Mouse (Mus musculus): ENCODE data around the gene Tox2. TPM values are rescaled to one million over a fixed set of nuclear protein-coding genes. Genes with fewer than 3 reads are reported as not detected.
A peak's percentile ranks its signal among the peaks of the same experiment; 100 is the strongest.

Tox2 gene
- polyA plus RNA-seq, 1 experiment: 0.03 TPM

DNA sequence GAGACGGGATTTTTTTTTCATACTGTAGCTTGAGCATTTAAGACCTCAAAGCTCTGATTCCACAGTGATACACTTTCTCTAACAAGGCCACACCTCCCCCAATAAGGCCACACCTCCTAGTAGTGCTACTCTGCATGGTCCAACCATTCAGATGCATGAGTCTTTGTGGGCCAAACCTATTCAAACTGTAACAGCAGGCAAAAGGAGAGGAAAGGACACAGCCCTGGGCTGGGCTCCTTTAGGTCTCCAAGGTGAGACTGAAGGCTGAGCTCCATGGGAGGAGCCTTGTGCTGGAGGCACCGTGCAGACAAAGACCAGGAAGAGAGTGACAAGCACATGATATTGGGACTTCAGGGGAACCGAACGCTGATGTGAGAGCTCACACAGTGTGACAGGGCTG lies 114.4 kb downstream of the Tox2 start:
- H3K27me3 ChIP-seq (ENCODE audit: control insufficient read depth): no peaks in the 10 kb centered on the region
- no peaks in the 10 kb centered on the region for H3K4me1 ChIP-seq (ENCODE audit: control insufficient read depth)
- no peak for TF ChIP-seq GATA1 (IDR thresholded peaks at IDR 0.05; ENCODE audit: low read length)
- no peak for TF ChIP-seq TAL1 (IDR thresholded peaks at IDR 0.05; ENCODE audit: low read length)

DNA sequence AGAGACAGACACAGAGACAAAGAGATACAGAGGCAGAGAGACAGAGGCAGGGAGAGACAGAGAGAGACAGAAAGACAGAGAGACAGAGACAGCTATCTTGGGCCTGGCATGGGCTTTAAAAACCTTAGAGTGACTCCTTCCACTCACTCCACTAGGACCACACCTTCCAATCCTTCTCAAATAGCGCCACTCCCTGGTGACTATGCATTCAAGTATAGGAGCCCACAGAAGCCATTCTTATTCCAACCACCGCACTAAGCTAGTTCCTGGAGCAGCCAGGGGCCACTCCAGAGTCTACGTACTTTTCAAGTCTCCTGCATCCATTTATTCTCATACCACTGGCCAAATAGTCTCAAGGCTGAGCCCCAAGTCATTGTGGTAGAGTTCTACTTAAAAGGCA lies 115.9 kb downstream of the Tox2 start:
- Histone ChIP-seq H3K27me3 (ENCODE audit: control insufficient read depth) (peaks cover 4% of the 10 kb centered on the region), H3K9me3 (ENCODE audit: control insufficient read depth, low read length) (no peaks in the 10 kb centered on the region), H3K4me1 (ENCODE audit: control insufficient read depth) (no peaks in the 10 kb centered on the region), H3K4me3 (replicated peaks) (no peak overlapping the region), H3K36me3 (ENCODE audit: control insufficient read depth) (no peaks in the 10 kb centered on the region)
- TF ChIP-seq GATA1 (IDR thresholded peaks at IDR 0.05; ENCODE audit: low read length): no peak
- TF ChIP-seq TAL1 (IDR thresholded peaks at IDR 0.05; ENCODE audit: low read length): no peak

More for the DNA sequence above, 114.4 kb downstream of the Tox2 start:
- no peaks in the 10 kb centered on the region for H3K9me3 ChIP-seq (ENCODE audit: control insufficient read depth, low read length)
- H3K36me3 ChIP-seq (ENCODE audit: control insufficient read depth): no peaks in the 10 kb centered on the region
- no peak overlapping the region for H3K4me3 ChIP-seq (replicated peaks)

DNA sequence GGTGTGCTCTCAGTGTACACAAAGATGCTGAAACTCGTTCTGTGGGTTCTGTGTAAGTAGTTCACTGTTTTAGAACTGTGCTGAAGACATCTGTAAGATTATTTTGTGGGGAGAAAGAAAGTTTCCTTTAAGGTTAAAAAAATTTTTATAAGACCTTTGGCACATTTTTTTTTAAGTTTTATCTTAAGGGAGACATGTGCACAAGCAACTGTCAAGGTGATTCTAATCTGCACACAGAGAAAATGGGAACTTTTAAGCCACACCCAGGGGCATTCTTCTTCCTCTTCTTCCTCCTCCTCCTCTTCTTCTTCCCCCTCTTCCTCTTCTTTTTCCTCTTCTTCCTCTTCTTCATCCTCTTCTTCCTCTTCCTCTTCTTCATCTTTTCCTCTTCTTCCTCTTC lies 120.2 kb downstream of the Tox2 start:
- TF ChIP-seq GATA1 (IDR thresholded peaks at IDR 0.05; ENCODE audit: low read length) (no peak), TAL1 (IDR thresholded peaks at IDR 0.05; ENCODE audit: low read length) (no peak)
- no peak overlapping the region for H3K4me3 ChIP-seq (replicated peaks)
- no peaks in the 10 kb centered on the region for H3K4me1 ChIP-seq (ENCODE audit: control insufficient read depth)
- H3K36me3 ChIP-seq (ENCODE audit: control insufficient read depth): no peaks in the 10 kb centered on the region
- H3K9me3 ChIP-seq (ENCODE audit: control insufficient read depth, low read length): no peaks in the 10 kb centered on the region
- H3K27me3 ChIP-seq (ENCODE audit: control insufficient read depth): peaks cover 4% of the 10 kb centered on the region

DNA sequence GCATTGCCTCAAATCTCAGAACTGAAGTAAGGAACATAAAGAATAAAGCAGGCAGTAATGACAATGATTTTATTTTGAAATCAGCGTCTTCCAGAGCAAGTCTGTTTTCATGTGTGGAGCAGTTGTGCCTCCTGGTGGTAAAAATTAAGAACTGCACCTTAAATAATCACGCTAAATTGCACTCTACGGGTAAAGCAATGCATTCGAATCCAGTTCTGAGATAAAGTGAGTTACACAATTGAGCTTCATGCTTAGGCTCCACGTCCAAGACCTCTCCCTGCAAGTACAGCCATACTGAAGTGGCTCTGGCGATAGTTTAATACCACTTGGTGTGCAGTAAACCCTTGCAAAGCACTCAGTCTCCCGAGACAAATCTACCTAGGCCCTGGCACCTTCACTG lies 127.8 kb downstream of the Tox2 start:
- Histone ChIP-seq H3K27me3 (ENCODE audit: control insufficient read depth) (peaks cover 3% of the 10 kb centered on the region), H3K36me3 (ENCODE audit: control insufficient read depth) (no peaks in the 10 kb centered on the region), H3K4me1 (ENCODE audit: control insufficient read depth) (no peaks in the 10 kb centered on the region), H3K9me3 (ENCODE audit: control insufficient read depth, low read length) (no peaks in the 10 kb centered on the region), H3K4me3 (replicated peaks) (no peak overlapping the region)
- TF ChIP-seq GATA1 (IDR thresholded peaks at IDR 0.05; ENCODE audit: low read length) (no peak), TAL1 (IDR thresholded peaks at IDR 0.05; ENCODE audit: low read length) (no peak)

DNA sequence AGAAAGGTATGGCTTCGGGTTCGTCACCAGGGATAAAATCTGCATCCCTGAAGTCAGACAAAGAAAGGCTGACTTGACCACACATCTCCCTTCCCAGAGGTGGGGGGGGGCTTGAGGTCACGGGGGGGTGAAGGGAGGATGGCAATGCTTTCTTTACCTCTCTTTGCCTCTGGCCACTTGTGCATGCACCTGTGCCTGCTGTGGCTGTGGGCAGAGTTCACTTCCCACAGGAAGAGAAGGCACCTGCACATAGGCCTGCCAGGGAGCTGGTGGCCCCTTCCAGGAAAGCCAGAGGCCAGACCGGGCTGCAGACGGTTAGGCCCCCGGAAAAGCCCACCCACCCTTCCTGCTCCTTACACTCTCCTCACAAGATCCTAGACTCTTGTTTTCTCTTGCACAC lies 128.5 kb downstream of the Tox2 start:
- no peaks in the 10 kb centered on the region for H3K9me3 ChIP-seq (ENCODE audit: control insufficient read depth, low read length)
- H3K4me1 ChIP-seq (ENCODE audit: control insufficient read depth): no peaks in the 10 kb centered on the region
- no peak overlapping the region for H3K4me3 ChIP-seq (replicated peaks)
- H3K27me3 ChIP-seq (ENCODE audit: control insufficient read depth): peaks cover 3% of the 10 kb centered on the region
- no peaks in the 10 kb centered on the region for H3K36me3 ChIP-seq (ENCODE audit: control insufficient read depth)
- TF ChIP-seq GATA1 (IDR thresholded peaks at IDR 0.05; ENCODE audit: low read length) (no peak), TAL1 (IDR thresholded peaks at IDR 0.05; ENCODE audit: low read length) (no peak)

DNA sequence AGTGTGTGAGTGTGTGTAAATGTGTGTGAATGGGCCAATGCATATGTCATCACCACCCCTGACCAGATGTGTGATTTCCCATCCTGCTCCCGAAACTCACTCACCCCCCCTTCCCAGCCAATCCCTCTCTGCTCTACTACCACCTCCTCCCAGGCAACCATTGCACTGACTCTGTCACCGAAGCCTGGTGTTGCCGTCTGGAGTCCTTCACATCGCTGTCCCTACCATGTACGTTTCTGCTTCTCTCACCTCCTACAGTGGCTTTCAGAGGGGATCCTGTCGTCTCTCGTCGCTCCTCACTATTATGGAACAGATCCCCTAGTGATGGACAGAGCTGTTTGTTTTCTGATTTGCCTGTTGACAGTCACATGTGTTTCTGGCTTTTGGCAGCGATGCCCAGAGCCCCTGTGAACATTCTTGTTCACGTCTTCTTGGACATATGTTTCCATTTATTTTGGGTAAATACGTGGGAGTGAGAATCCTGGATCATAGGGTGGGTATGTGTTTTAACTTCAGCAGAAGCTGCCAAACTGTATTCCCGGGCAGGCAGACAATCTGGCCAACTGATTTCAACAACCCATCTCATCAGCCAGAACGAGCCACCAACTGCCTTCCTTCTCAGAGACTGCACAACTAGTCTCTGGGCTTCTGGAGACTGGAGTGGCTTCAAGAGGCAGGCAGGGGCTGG lies 129.6 kb downstream of the Tox2 start:
- TF ChIP-seq TAL1 (IDR thresholded peaks at IDR 0.05; ENCODE audit: low read length) (no peak), GATA1 (IDR thresholded peaks at IDR 0.05; ENCODE audit: low read length) (no peak)
- Histone ChIP-seq H3K36me3 (ENCODE audit: control insufficient read depth) (no peaks in the 10 kb centered on the region), H3K27me3 (ENCODE audit: control insufficient read depth) (peaks cover 9% of the 10 kb centered on the region), H3K4me3 (replicated peaks) (no peak overlapping the region), H3K9me3 (ENCODE audit: control insufficient read depth, low read length) (no peaks in the 10 kb centered on the region), H3K4me1 (ENCODE audit: control insufficient read depth) (no peaks in the 10 kb centered on the region)

DNA sequence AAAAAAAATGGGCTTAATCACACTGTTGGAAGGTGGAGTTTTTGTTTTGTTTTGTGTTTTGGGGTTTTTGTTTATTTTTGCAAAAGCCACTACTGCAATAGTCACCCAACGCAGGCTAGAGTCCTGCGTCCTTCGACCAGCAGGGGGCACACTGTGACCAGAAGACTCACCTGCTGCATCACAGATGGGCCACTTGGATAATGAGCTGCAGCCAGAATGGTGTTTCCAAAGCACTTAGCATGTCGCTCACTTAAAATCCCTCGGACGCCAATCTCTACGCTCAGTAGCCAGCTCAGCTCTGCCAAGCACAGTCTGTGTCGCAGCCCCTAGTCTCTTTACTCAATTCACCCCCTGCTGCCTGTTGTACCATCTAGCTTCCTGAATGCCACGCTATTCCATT lies 137.3 kb downstream of the Tox2 start:
- TF ChIP-seq GATA1 (IDR thresholded peaks at IDR 0.05; ENCODE audit: low read length) (peak; percentile 80), TAL1 (IDR thresholded peaks at IDR 0.05; ENCODE audit: low read length) (no peak)
- Histone ChIP-seq H3K36me3 (ENCODE audit: control insufficient read depth) (no peaks in the 10 kb centered on the region), H3K9me3 (ENCODE audit: control insufficient read depth, low read length) (0 out of 2 replicates have a peak, but pooled peaks cover 3% of the 10 kb centered on the region), H3K4me3 (replicated peaks) (no peak overlapping the region), H3K4me1 (ENCODE audit: control insufficient read depth) (no peaks in the 10 kb centered on the region; the same call in 1 of the 2 replicates), H3K27me3 (ENCODE audit: control insufficient read depth) (peaks cover 49% of the 10 kb centered on the region)

DNA sequence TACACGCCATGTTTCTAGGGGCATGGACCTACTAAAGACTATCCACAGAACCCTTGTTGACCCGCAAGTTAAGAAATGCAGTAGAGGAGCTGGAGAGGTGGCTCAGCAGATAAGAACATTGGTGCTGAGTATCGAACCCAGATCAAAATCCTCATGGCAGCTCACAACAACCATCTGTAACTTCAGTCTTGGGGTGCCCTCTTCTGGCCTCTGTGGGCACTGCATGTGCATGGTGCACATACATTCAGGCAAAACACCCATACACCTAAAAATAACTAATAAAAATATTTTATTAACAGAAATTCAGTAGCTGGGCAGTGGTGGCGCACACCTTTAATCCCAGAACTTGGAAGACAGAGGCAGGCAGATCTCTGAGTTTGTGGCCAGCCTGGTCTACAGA lies 140.7 kb downstream of the Tox2 start:
- H3K4me1 ChIP-seq (ENCODE audit: control insufficient read depth): no peaks in the 10 kb centered on the region; the same call in none of the 2 replicates
- H3K4me3 ChIP-seq (replicated peaks): no peak overlapping the region
- 0 out of 2 replicates have a peak, but pooled peaks cover 3% of the 10 kb centered on the region for H3K9me3 ChIP-seq (ENCODE audit: control insufficient read depth, low read length)
- no peaks in the 10 kb centered on the region for H3K36me3 ChIP-seq (ENCODE audit: control insufficient read depth)
- no peak for TF ChIP-seq GATA1 (IDR thresholded peaks at IDR 0.05; ENCODE audit: low read length)
- no peak for TF ChIP-seq TAL1 (IDR thresholded peaks at IDR 0.05; ENCODE audit: low read length)
- peaks cover 33% of the 10 kb centered on the region for H3K27me3 ChIP-seq (ENCODE audit: control insufficient read depth)

DNA sequence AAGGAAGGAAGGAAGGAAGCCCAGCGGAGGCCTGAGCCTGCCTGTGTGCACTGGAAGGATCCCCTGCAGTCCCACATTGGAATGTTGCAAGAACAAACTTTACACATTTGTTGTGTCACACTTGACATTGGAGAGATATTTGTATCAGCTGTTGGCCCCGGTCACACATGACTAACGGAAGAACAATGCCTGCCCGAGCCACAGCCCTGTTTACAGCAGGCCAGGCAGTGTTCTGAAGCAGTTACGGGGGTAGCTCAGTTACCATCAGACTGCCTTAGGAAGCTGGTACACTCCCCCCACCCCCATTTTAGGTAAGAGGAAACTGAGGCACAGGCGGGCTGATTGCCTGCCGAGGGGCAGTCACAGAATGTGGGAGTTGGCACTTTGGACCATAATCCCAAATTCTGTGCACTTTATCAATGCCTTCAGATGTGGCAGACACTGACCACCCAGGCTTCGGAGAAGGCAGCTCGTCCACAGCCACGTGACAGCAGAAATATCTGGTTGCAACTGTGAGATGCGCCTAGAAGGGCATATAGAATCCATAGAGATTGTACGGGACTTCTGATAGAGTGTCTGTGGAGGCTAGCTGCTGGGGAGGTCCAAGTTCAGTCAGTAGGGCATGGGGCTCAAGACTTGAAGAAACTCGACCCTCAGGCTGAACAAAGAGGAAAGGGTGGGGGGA lies 142.2 kb downstream of the Tox2 start:
- Histone ChIP-seq H3K4me3 (replicated peaks) (no peak overlapping the region), H3K4me1 (ENCODE audit: control insufficient read depth) (peaks cover 8% of the 10 kb centered on the region), H3K27me3 (ENCODE audit: control insufficient read depth) (peaks cover 19% of the 10 kb centered on the region), H3K36me3 (ENCODE audit: control insufficient read depth) (no peaks in the 10 kb centered on the region), H3K9me3 (ENCODE audit: control insufficient read depth, low read length) (0 out of 2 replicates have a peak, but pooled peaks cover 3% of the 10 kb centered on the region)
- TF ChIP-seq TAL1 (IDR thresholded peaks at IDR 0.05; ENCODE audit: low read length): no peak
- no peak for TF ChIP-seq GATA1 (IDR thresholded peaks at IDR 0.05; ENCODE audit: low read length)

Data from erythroblast, embryonic 14.5 days (primary cell).